Mouse (Mus musculus): Measurements from ENCODE around the gene Trnt1. TPM values are rescaled to one million over a fixed set of nuclear protein-coding genes. Genes with fewer than 3 reads are reported as not detected.

Gene Trnt1
- 24.4 and 24.9 TPM in 2 replicates for polyA plus RNA-seq (2015; fragmentation: Nextera tagmentation; extraction: Ambion mirVana)

- Histone ChIP-seq H3K9me3 (replicated peaks; ENCODE audit: control insufficient read depth, low read length) (no peaks in the 10 kb centered on the region), H3K4me2 (ENCODE audit: low read depth, low read length) (peak within 1 kb of the TSS; percentile 90), H3K27ac (ENCODE audit: low read length) (peak within 1 kb of the TSS; percentile 82), H3K4me3 (ENCODE audit: low read depth, low read length) (peak within 1 kb of the TSS; percentile 90), H3K4me1 (ENCODE audit: control insufficient read depth, low read depth, low read length) (peaks cover 6% of the 10 kb centered on the region), H3K36me3 (ENCODE audit: control insufficient read depth, insufficient read depth) (peaks cover 7% of the 10 kb centered on the region; the same call in 1 of the 2 replicates), H3K9ac (ENCODE audit: low read depth, low read length) (peak within 1 kb of the TSS; percentile 73), H3K27me3 (ENCODE audit: control insufficient read depth, insufficient read depth, low read depth, low read length) (no peaks in the 10 kb centered on the region; the same call in 1 of the 2 replicates)
- 7% methylated on average over 35 of the region's 35 CpGs for WGBS (ENCODE audit: insufficient replicate concordance)
- ATAC-seq (ENCODE audit: low read depth): peak; percentile 100
Measured at GRCm38 (mm10) chr6:106768640-106769289, at the start of gene Trnt1. TSS of gene Trnt1 (plus strand) at chr6:106769120.

- no peaks in the 10 kb centered on the region for H3K9me3 ChIP-seq (replicated peaks; ENCODE audit: control insufficient read depth, low read length)
- H3K36me3 ChIP-seq (ENCODE audit: control insufficient read depth, insufficient read depth): no peaks in the 10 kb centered on the region
- H3K9ac ChIP-seq (ENCODE audit: low read depth, low read length): no peak overlapping the region
- H3K4me1 ChIP-seq (ENCODE audit: control insufficient read depth, low read depth, low read length): no peaks in the 10 kb centered on the region
- no peak overlapping the region for H3K27ac ChIP-seq (ENCODE audit: low read length)
- H3K4me2 ChIP-seq (ENCODE audit: low read depth, low read length): no peak overlapping the region
- 35% methylated on average over 4 of the region's 4 CpGs for WGBS (ENCODE audit: insufficient replicate concordance)
- H3K4me3 ChIP-seq (ENCODE audit: low read depth, low read length): no peak overlapping the region
- H3K27me3 ChIP-seq (ENCODE audit: control insufficient read depth, insufficient read depth, low read depth, low read length): no peaks in the 10 kb centered on the region
- no peak for ATAC-seq (ENCODE audit: low read depth)
Measured at GRCm38 (mm10) chr6:106725642-106726041, 43.3 kb upstream of the Trnt1 start.

DNA sequence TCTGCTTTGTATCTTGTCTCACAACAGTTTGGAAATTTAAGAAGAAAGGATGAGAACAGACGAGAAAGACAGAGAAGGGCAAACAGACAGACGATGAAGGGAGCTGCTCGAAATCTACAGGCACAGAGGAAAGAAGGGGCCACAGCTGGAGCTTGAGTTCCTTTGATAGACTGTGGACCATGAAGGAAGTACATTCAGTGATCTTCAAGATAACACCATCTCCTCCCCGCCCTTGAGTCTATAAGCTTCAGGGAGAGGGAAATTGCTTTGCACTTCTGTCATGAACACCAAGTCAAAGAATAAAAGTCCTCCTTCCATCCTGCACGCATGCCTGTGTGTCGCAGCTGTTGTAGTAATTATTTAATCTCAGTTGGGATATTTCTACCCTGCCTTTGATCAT, 42.8 kb upstream of the Trnt1 start:
- H3K36me3 ChIP-seq (ENCODE audit: control insufficient read depth, insufficient read depth): no peaks in the 10 kb centered on the region
- H3K9ac ChIP-seq (ENCODE audit: low read depth, low read length): no peak overlapping the region
- no peaks in the 10 kb centered on the region for H3K27me3 ChIP-seq (ENCODE audit: control insufficient read depth, insufficient read depth, low read depth, low read length)
- H3K4me1 ChIP-seq (ENCODE audit: control insufficient read depth, low read depth, low read length): no peaks in the 10 kb centered on the region
- WGBS (ENCODE audit: insufficient replicate concordance): 11% methylated on average over 6 of the region's 6 CpGs
- H3K4me2 ChIP-seq (ENCODE audit: low read depth, low read length): no peak overlapping the region
- no peaks in the 10 kb centered on the region for H3K9me3 ChIP-seq (replicated peaks; ENCODE audit: control insufficient read depth, low read length)
- no peak overlapping the region for H3K27ac ChIP-seq (ENCODE audit: low read length)
- no peak overlapping the region for H3K4me3 ChIP-seq (ENCODE audit: low read depth, low read length)
- ATAC-seq (ENCODE audit: low read depth): no peak

GRCm38 (mm10) chr6:106727703-106728102, 41.2 kb upstream of the Trnt1 start:
- ATAC-seq (ENCODE audit: low read depth): no peak
- H3K9ac ChIP-seq (ENCODE audit: low read depth, low read length): no peak overlapping the region
- no peaks in the 10 kb centered on the region for H3K36me3 ChIP-seq (ENCODE audit: control insufficient read depth, insufficient read depth)
- H3K27me3 ChIP-seq (ENCODE audit: control insufficient read depth, insufficient read depth, low read depth, low read length): no peaks in the 10 kb centered on the region
- no peak overlapping the region for H3K4me3 ChIP-seq (ENCODE audit: low read depth, low read length)
- no peak overlapping the region for H3K4me2 ChIP-seq (ENCODE audit: low read depth, low read length)
- no peaks in the 10 kb centered on the region for H3K9me3 ChIP-seq (replicated peaks; ENCODE audit: control insufficient read depth, low read length)
- H3K4me1 ChIP-seq (ENCODE audit: control insufficient read depth, low read depth, low read length): no peaks in the 10 kb centered on the region
- WGBS (ENCODE audit: insufficient replicate concordance): 8% methylated on average over 1 of the region's 1 CpGs
- H3K27ac ChIP-seq (ENCODE audit: low read length): no peak overlapping the region

DNA sequence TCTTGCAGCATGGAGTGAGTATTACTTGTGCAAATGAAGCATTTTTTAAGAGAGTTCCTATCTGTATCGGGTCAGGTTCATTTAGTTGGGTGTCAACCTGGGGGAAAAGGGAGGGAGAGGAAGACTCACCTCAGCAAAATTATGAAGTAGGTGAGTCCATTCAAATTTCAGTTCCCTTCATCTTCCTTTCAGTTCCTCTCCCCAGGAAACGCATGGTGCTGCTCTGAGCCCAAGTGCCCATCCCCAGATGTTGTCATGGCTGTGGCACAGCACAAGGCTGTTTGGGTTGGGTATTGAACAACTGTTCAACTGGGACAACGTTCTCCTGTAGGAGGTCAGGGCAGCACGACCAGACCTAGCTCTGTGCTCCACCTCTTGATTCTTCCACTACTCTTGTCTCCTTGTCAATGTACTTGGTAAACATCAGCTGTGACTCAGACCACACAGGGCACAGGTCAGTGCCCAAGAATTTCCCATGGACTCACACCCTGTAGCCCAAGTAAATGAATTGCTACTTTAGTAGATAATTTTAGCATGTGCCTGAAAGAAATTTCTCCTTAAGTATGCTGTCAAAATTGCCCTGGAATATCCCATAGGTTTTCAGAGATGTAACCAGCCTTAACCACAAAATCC, 39.1 kb upstream of the Trnt1 start:
- Histone ChIP-seq H3K27me3 (ENCODE audit: control insufficient read depth, insufficient read depth, low read depth, low read length) (no peaks in the 10 kb centered on the region), H3K4me2 (ENCODE audit: low read depth, low read length) (no peak overlapping the region), H3K27ac (ENCODE audit: low read length) (no peak overlapping the region), H3K9me3 (replicated peaks; ENCODE audit: control insufficient read depth, low read length) (no peaks in the 10 kb centered on the region), H3K4me3 (ENCODE audit: low read depth, low read length) (no peak overlapping the region), H3K9ac (ENCODE audit: low read depth, low read length) (no peak overlapping the region), H3K4me1 (ENCODE audit: control insufficient read depth, low read depth, low read length) (no peaks in the 10 kb centered on the region), H3K36me3 (ENCODE audit: control insufficient read depth, insufficient read depth) (no peaks in the 10 kb centered on the region)
- 49% methylated on average over 4 of the region's 4 CpGs for WGBS (ENCODE audit: insufficient replicate concordance)
- ATAC-seq (ENCODE audit: low read depth): no peak

GRCm38 (mm10) chr6:106732563-106732962, 36.4 kb upstream of the Trnt1 start:
- no peak overlapping the region for H3K4me2 ChIP-seq (ENCODE audit: low read depth, low read length)
- no peaks in the 10 kb centered on the region for H3K9me3 ChIP-seq (replicated peaks; ENCODE audit: control insufficient read depth, low read length)
- H3K9ac ChIP-seq (ENCODE audit: low read depth, low read length): no peak overlapping the region
- H3K4me1 ChIP-seq (ENCODE audit: control insufficient read depth, low read depth, low read length): no peaks in the 10 kb centered on the region
- H3K27me3 ChIP-seq (ENCODE audit: control insufficient read depth, insufficient read depth, low read depth, low read length): no peaks in the 10 kb centered on the region
- WGBS (ENCODE audit: insufficient replicate concordance): 22% methylated on average over 4 of the region's 4 CpGs
- no peaks in the 10 kb centered on the region for H3K36me3 ChIP-seq (ENCODE audit: control insufficient read depth, insufficient read depth)
- no peak overlapping the region for H3K4me3 ChIP-seq (ENCODE audit: low read depth, low read length)
- no peak for ATAC-seq (ENCODE audit: low read depth)
- H3K27ac ChIP-seq (ENCODE audit: low read length): no peak overlapping the region

GRCm38 (mm10) chr6:106738229-106738628, 30.7 kb upstream of the Trnt1 start:
- no peak for ATAC-seq (ENCODE audit: low read depth)
- no peak overlapping the region for H3K9ac ChIP-seq (ENCODE audit: low read depth, low read length)
- H3K4me3 ChIP-seq (ENCODE audit: low read depth, low read length): no peak overlapping the region
- H3K9me3 ChIP-seq (replicated peaks; ENCODE audit: control insufficient read depth, low read length): no peaks in the 10 kb centered on the region
- WGBS (ENCODE audit: insufficient replicate concordance): 68% methylated on average over 3 of the region's 3 CpGs
- H3K4me1 ChIP-seq (ENCODE audit: control insufficient read depth, low read depth, low read length): no peaks in the 10 kb centered on the region
- no peaks in the 10 kb centered on the region for H3K27me3 ChIP-seq (ENCODE audit: control insufficient read depth, insufficient read depth, low read depth, low read length)
- no peak overlapping the region for H3K4me2 ChIP-seq (ENCODE audit: low read depth, low read length)
- H3K27ac ChIP-seq (ENCODE audit: low read length): no peak overlapping the region
- H3K36me3 ChIP-seq (ENCODE audit: control insufficient read depth, insufficient read depth): no peaks in the 10 kb centered on the region

GRCm38 (mm10) chr6:106740244-106740825, 28.6 kb upstream of the Trnt1 start:
- Histone ChIP-seq H3K36me3 (ENCODE audit: control insufficient read depth, insufficient read depth) (no peaks in the 10 kb centered on the region), H3K4me1 (ENCODE audit: control insufficient read depth, low read depth, low read length) (no peaks in the 10 kb centered on the region), H3K27me3 (ENCODE audit: control insufficient read depth, insufficient read depth, low read depth, low read length) (no peaks in the 10 kb centered on the region), H3K4me2 (ENCODE audit: low read depth, low read length) (no peak overlapping the region), H3K4me3 (ENCODE audit: low read depth, low read length) (no peak overlapping the region), H3K9me3 (replicated peaks; ENCODE audit: control insufficient read depth, low read length) (no peaks in the 10 kb centered on the region), H3K9ac (ENCODE audit: low read depth, low read length) (no peak overlapping the region), H3K27ac (ENCODE audit: low read length) (no peak overlapping the region)
- 59% methylated on average over 1 of the region's 1 CpGs for WGBS (ENCODE audit: insufficient replicate concordance)
- ATAC-seq (ENCODE audit: low read depth): no peak

DNA sequence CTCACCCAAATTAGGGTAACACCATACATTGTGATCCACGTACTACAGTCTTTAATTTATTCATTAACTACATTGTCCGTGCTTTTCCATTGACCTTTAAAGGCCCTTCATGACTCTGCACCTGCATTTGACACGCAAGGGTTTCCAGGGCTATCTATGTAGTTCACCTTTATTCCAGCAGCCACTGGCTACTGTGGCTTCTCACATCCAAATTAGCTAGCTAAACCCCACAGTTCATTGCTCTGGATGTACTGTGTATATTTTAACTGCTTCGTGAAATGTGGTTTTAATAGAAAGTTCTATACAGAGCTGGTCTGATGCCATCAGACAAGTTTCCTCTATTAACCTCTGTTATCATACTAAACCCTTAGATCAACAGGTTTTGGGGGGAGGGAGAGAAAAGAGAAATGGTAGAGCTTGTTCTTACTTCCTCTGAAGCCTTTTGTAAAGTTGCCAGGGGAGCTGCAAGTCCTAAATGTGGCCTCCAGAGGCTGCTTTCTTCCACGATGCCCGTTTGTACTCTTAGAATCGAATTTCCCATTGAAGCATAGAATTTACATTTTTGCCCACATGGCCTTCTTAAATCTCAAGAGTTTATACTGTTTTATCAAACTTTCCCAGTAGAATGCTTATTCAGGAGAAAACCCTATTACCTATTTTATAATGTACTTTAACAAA, 25.2 kb upstream of the Trnt1 start:
- no peak for ATAC-seq (ENCODE audit: low read depth)
- Histone ChIP-seq H3K36me3 (ENCODE audit: control insufficient read depth, insufficient read depth) (no peaks in the 10 kb centered on the region), H3K4me2 (ENCODE audit: low read depth, low read length) (no peak overlapping the region), H3K4me3 (ENCODE audit: low read depth, low read length) (no peak overlapping the region), H3K9ac (ENCODE audit: low read depth, low read length) (no peak overlapping the region), H3K4me1 (ENCODE audit: control insufficient read depth, low read depth, low read length) (no peaks in the 10 kb centered on the region), H3K9me3 (replicated peaks; ENCODE audit: control insufficient read depth, low read length) (no peaks in the 10 kb centered on the region), H3K27me3 (ENCODE audit: control insufficient read depth, insufficient read depth, low read depth, low read length) (no peaks in the 10 kb centered on the region), H3K27ac (ENCODE audit: low read length) (no peak overlapping the region)
- 54% methylated on average over 7 of the region's 7 CpGs for WGBS (ENCODE audit: insufficient replicate concordance)
